Mouse (Mus musculus) heart, embryonic 16.5 days (tissue): ENCODE measurements around the gene Fbxo30. TPM values are rescaled to one million over a fixed set of nuclear protein-coding genes. Genes with fewer than 3 reads are reported as not detected.
"Not testable (repeated sequence)": the region's sequence is repeated elsewhere in the genome, so short reads cannot be mapped to it uniquely, and the experiment has no call there.

Source experiments
- ATAC-seq: fragments of 200-750 bp; cut with Nextera tagmentation; replicated peaks from 2 replicates; pipeline ENCODE4 v1.8.0; 2017; ENCODE audit warnings: moderate number of reproducible peaks; ENCODE audit not compliant: insufficient read depth, low FRiP score; ENCODE audit errors: extremely low read depth
- H3K27ac ChIP-seq: fragments of 300-500 bp; sonication (generic); 2 replicates; pipeline ENCODE4 v1.5.1; 2014; ENCODE audit warnings: mild to moderate bottlenecking, low read length, control low read depth, moderate library complexity
- H3K27me3 ChIP-seq: fragments of 300-500 bp; sonication (generic); 2 replicates; pipeline ENCODE4 v1.6.1; 2014; ENCODE audit warnings: low read length, mixed read lengths; ENCODE audit not compliant: control insufficient read depth, insufficient read depth
- H3K36me3 ChIP-seq: fragments of 300-500 bp; sonication (generic); 2 replicates; pipeline ENCODE4 v1.6.1; 2014; ENCODE audit not compliant: control insufficient read depth, insufficient read depth
- H3K4me1 ChIP-seq: fragments of 300-500 bp; sonication (generic); 2 replicates; pipeline ENCODE4 v1.6.1; 2014; ENCODE audit warnings: low read length, mixed read lengths; ENCODE audit not compliant: control insufficient read depth, insufficient read depth
- H3K4me2 ChIP-seq: fragments of 300-500 bp; sonication (generic); 2 replicates; pipeline ENCODE4 v1.6.1; 2014; ENCODE audit warnings: low read depth, mild to moderate bottlenecking, control low read depth, low read length
- H3K4me3 ChIP-seq: fragments of 300-500 bp; sonication (generic); 2 replicates; pipeline ENCODE4 v1.5.1; 2014; ENCODE audit warnings: mild to moderate bottlenecking, control low read depth, low read length
- H3K9ac ChIP-seq: fragments of 300-500 bp; sonication (generic); 2 replicates; pipeline ENCODE4 v1.6.1; 2014; ENCODE audit warnings: low read length, control low read depth
- H3K9me3 ChIP-seq: fragments of 300-500 bp; sonication (generic); replicated peaks from 2 replicates; pipeline ENCODE4 v1.6.1; 2016; ENCODE audit warnings: low read length; ENCODE audit not compliant: control insufficient read depth
- WGBS: fragments of 180-500 bp; shearing (Covaris S2); extraction: QIAGEN DNeasy Blood & Tissue Kit; methylation state at CpG from one replicate; pipeline ENCODE4 v1.1.7; 2014; 5-methylcytosine and 5-hydroxymethylcytosine counted together
- polyA plus RNA-seq: library from polyadenylated mRNA; unstranded; fragments of >200 nt; fragmentation: Nextera tagmentation; extraction: Ambion mirVana; gene quantifications from 2 replicates; pipeline ENCODE4 v1.2.1, GENCODE M21; 2015

Fbxo30 gene
- polyA plus RNA-seq: 32.6 and 34.4 TPM in 2 replicates

GRCm38 (mm10) chr10:11280578-11281463 lies at the start of gene Fbxo30:
Fbxo30 (plus strand) TSS chr10:11281330.
- Histone ChIP-seq H3K36me3 (no peaks in the 10 kb centered on the region), H3K27ac (peak within 1 kb of the TSS; percentile 100), H3K4me3 (peak within 1 kb of the TSS; percentile 97), H3K9me3 (no peaks in the 10 kb centered on the region), H3K4me1 (no peaks in the 10 kb centered on the region), H3K27me3 (no peaks in the 10 kb centered on the region), H3K4me2 (peak within 1 kb of the TSS; percentile 97), H3K9ac (peak within 1 kb of the TSS; percentile 99)
- peak; percentile 93 for ATAC-seq
- under 1% methylated on average over 88 of the region's 93 CpGs for WGBS

GRCm38 (mm10) chr10:11233208-11233607 lies 47.9 kb upstream of the Fbxo30 start:
- WGBS: 21% methylated on average over 3 of the region's 3 CpGs
- Histone ChIP-seq H3K36me3 (no peaks in the 10 kb centered on the region), H3K4me1 (peaks cover 14% of the 10 kb centered on the region), H3K9me3 (no peaks in the 10 kb centered on the region), H3K27me3 (no peaks in the 10 kb centered on the region), H3K27ac (peak overlapping the region; percentile 10; the same call in 1 of the 2 replicates), H3K4me3 (no peak overlapping the region), H3K9ac (no peak overlapping the region), H3K4me2 (no peak overlapping the region)
- ATAC-seq: peak; percentile 63

GRCm38 (mm10) chr10:11242988-11243387 lies 38.1 kb upstream of the Fbxo30 start:
- not testable (repeated sequence) for H3K4me2 ChIP-seq, H3K9me3 ChIP-seq, H3K27ac ChIP-seq, H3K36me3 ChIP-seq, H3K4me3 ChIP-seq, H3K27me3 ChIP-seq, H3K4me1 ChIP-seq, H3K9ac ChIP-seq
- peak; percentile 37; the same call in 1 of the 2 replicates for ATAC-seq
- 36% methylated on average over 3 of the region's 3 CpGs for WGBS

- WGBS: 79% methylated on average over 3 of the region's 3 CpGs
- no peaks in the 10 kb centered on the region for H3K9me3 ChIP-seq
- H3K4me3 ChIP-seq: no peak overlapping the region
- no peaks in the 10 kb centered on the region for H3K27me3 ChIP-seq
- no peak overlapping the region for H3K27ac ChIP-seq
- no peaks in the 10 kb centered on the region for H3K4me1 ChIP-seq
- ATAC-seq: no peak
- H3K36me3 ChIP-seq: no peaks in the 10 kb centered on the region
- no peak overlapping the region for H3K4me2 ChIP-seq
- H3K9ac ChIP-seq: no peak overlapping the region
Observed at GRCm38 (mm10) chr10:11248210-11248609, 32.9 kb upstream of the Fbxo30 start.

GRCm38 (mm10) chr10:11250247-11250997 lies 30.7 kb upstream of the Fbxo30 start:
- no peaks in the 10 kb centered on the region for H3K27me3 ChIP-seq
- H3K27ac ChIP-seq: no peak overlapping the region
- no peak overlapping the region for H3K4me2 ChIP-seq
- no peak overlapping the region for H3K4me3 ChIP-seq
- no peak for ATAC-seq
- no peaks in the 10 kb centered on the region for H3K36me3 ChIP-seq
- no peak overlapping the region for H3K9ac ChIP-seq
- no peaks in the 10 kb centered on the region for H3K4me1 ChIP-seq
- 52% methylated on average over 2 of the region's 2 CpGs for WGBS
- no peaks in the 10 kb centered on the region for H3K9me3 ChIP-seq

- not testable (repeated sequence) for H3K27ac ChIP-seq, H3K4me3 ChIP-seq, H3K4me2 ChIP-seq, H3K27me3 ChIP-seq, H3K9ac ChIP-seq, H3K36me3 ChIP-seq, H3K9me3 ChIP-seq, H3K4me1 ChIP-seq, ATAC-seq
- WGBS: 50% methylated on average over 4 of the region's 4 CpGs
Observed at GRCm38 (mm10) chr10:11253581-11253980, 27.5 kb upstream of the Fbxo30 start.

- ATAC-seq: no peak
- H3K4me3 ChIP-seq: no peak overlapping the region
- no peak overlapping the region for H3K27ac ChIP-seq
- H3K4me1 ChIP-seq: no peaks in the 10 kb centered on the region
- H3K9ac ChIP-seq: no peak overlapping the region
- H3K27me3 ChIP-seq: no peaks in the 10 kb centered on the region
- no peaks in the 10 kb centered on the region for H3K36me3 ChIP-seq
- no peak overlapping the region for H3K4me2 ChIP-seq
- no peaks in the 10 kb centered on the region for H3K9me3 ChIP-seq
Observed at GRCm38 (mm10) chr10:11260119-11260518, 21.0 kb upstream of the Fbxo30 start.

- H3K9ac ChIP-seq, H3K4me3 ChIP-seq, H3K4me2 ChIP-seq, H3K4me1 ChIP-seq, ATAC-seq, H3K27me3 ChIP-seq, H3K27ac ChIP-seq, H3K36me3 ChIP-seq, H3K9me3 ChIP-seq: not testable (repeated sequence)
- WGBS: 69% methylated on average over 2 of the region's 2 CpGs
Observed at GRCm38 (mm10) chr10:11262292-11262691, 18.8 kb upstream of the Fbxo30 start.

- not testable (repeated sequence) for H3K4me1 ChIP-seq, ATAC-seq, H3K9me3 ChIP-seq, H3K4me3 ChIP-seq, H3K27ac ChIP-seq, H3K4me2 ChIP-seq, H3K36me3 ChIP-seq, H3K9ac ChIP-seq, H3K27me3 ChIP-seq
- 82% methylated on average over 2 of the region's 2 CpGs for WGBS
Observed at GRCm38 (mm10) chr10:11263795-11264194, 17.3 kb upstream of the Fbxo30 start.
